Mouse (Mus musculus): ENCODE results near the gene Olfr1132. TPM values are rescaled to one million over a fixed set of nuclear protein-coding genes. Genes with fewer than 3 reads are reported as not detected.

Olfr1132 gene
- total RNA-seq (2023): not detected

GRCm38 (mm10) chr2:87637435-87637834 is at the start of gene Olfr1132:
Olfr1132 (minus strand) TSS chr2:87637535.

GRCm38 (mm10) chr2:87673564-87673963 is 36.2 kb upstream of the Olfr1132 start, which contains the start of gene Olfr1135:
Olfr1135 (minus strand) TSS chr2:87673664.

GRCm38 (mm10) chr2:87658360-87658759 is 21.0 kb upstream of the Olfr1132 start, which contains the start of gene Olfr1134:
Olfr1134 (minus strand) TSS chr2:87658460.

GRCm38 (mm10) chr2:87647274-87647673 is 9.9 kb upstream of the Olfr1132 start, which contains the start of gene Olfr1133:
Olfr1133 (minus strand) TSS chr2:87647374.

DNA sequence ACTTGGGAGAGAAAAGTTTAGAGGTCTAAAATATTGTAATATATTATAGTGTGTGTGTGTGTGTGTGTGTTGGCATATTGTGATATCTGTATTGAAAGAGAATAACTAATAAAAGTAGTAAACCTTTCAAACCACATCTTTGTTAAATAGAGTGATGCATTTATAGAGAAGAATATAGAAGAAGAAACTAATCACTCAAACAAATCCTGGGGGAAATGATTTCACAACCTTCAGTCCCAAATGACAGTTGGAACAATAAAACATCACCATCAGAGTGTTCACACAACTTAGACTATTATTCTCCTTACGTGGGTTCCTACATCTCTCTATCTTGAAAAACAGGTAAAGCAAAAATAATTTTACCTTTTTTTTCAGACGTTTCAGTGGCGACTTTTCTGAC is 10.5 kb downstream of the Olfr1132 start, which contains the start of gene Olfr1131:
Gene Olfr1131, plus strand, starts transcription at position 301 of the 400 bp plus-strand sequence.

GRCm38 (mm10) chr2:87605912-87606311 is 31.4 kb downstream of the Olfr1132 start, which contains the start of gene Olfr1130:
Olfr1130 (plus strand) TSS chr2:87606212.

Other genes starting within 250 kb of the Olfr1132 start
- gene Olfr1123, start 220.9 kb downstream of the Olfr1132 start, total RNA-seq (2023): not detected
- gene Olfr1124, start 207.3 kb downstream of the Olfr1132 start, total RNA-seq (2023): not detected
- gene Olfr1126, start 183.6 kb downstream of the Olfr1132 start, total RNA-seq (2023): not detected
- gene Pramel7, start 140.4 kb downstream of the Olfr1132 start, total RNA-seq (2023): not detected
- gene Pramel6, start 131.0 kb downstream of the Olfr1132 start, total RNA-seq (2023): not detected
- not detected for gene Olfr153, start 105.7 kb downstream of the Olfr1132 start, total RNA-seq (2023)
- gene Olfr1128, start 92.0 kb downstream of the Olfr1132 start, total RNA-seq (2023): not detected
- not detected for gene Olfr1129, start 63.6 kb downstream of the Olfr1132 start, total RNA-seq (2023)
- gene Olfr1130, start 31.3 kb downstream of the Olfr1132 start, total RNA-seq (2023): not detected
- gene Olfr1131, start 10.4 kb downstream of the Olfr1132 start, total RNA-seq (2023): not detected
- gene Olfr1133, start 9.8 kb upstream of the Olfr1132 start, total RNA-seq (2023): not detected
- gene Olfr1134, start 20.9 kb upstream of the Olfr1132 start, total RNA-seq (2023): not detected
- not detected for gene Olfr1135, start 36.1 kb upstream of the Olfr1132 start, total RNA-seq (2023)
- gene Olfr1136, start 56.4 kb upstream of the Olfr1132 start, total RNA-seq (2023): not detected
- not detected for gene Olfr1137, start 75.6 kb upstream of the Olfr1132 start, total RNA-seq (2023)
- gene Olfr1138, start 102.4 kb upstream of the Olfr1132 start, total RNA-seq (2023): not detected
- not detected for gene Olfr1140, start 106.2 kb upstream of the Olfr1132 start, total RNA-seq (2023)
- gene Olfr1141, start 116.5 kb upstream of the Olfr1132 start, total RNA-seq (2023): not detected
- not detected for gene Olfr152, start 141.9 kb upstream of the Olfr1132 start, total RNA-seq (2023)
- not detected for gene Olfr1143, start 163.1 kb upstream of the Olfr1132 start, total RNA-seq (2023)
- gene Olfr1145, start 172.3 kb upstream of the Olfr1132 start, total RNA-seq (2023): not detected
- not detected for gene Olfr1148, start 193.0 kb upstream of the Olfr1132 start, total RNA-seq (2023)
- not detected for gene Olfr1150-ps1, start 206.5 kb upstream of the Olfr1132 start, total RNA-seq (2023)
- not detected for gene Olfr1151, start 218.3 kb upstream of the Olfr1132 start, total RNA-seq (2023)
- not detected for gene Olfr1152, start 229.0 kb upstream of the Olfr1132 start, total RNA-seq (2023)